ENCODE assay signal across 8 mouse cellular contexts in the genomic region with DNA sequence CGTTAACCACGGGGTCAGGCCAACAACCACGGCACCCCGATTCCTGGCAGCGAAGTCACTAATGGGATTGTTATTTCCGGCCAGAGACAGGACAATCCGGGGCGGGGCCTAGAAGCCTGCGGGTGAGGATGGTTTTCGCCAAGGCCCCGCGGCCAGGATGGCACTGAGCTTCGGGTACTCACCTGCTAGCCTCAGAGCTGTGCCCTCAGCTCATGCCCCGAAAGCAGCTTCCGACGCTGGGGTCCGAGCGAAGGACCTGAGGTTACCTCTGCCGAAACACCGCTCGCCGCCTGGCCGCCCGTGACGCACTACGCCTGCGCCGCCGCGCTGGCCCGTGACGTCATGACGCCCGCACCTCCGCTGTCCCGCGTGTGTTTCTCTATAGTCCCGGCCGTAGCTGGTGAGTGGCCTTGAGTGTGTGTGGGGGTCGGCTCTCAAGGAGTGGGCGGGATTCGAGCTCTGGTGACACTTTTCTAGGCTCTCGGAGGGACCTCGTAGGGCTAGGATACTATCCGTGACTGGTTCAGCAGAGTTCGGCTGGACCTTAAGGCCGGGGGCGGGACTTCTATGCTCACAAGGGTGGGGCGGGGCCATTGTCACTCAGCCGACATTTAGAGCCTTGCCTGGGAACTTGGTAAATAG. TPM values are rescaled to one million over a fixed set of nuclear protein-coding genes. Genes with fewer than 3 reads are reported as not detected.
DNase-seq lines count a peak whose midpoint lies in the region; ATAC-seq lines count a peak whose summit lies in the region.

A gene (plus strand): TSS at position 90 of the 642 bp plus-strand sequence.
A gene (minus strand): TSS at position 474 of the 642 bp plus-strand sequence.

- H3K4me2 ChIP-seq in heart, embryonic 13.5 days, result peak within 1 kb of the TSS; percentile 87
- peak within 1 kb of the TSS; percentile 78 for H3K4me2 ChIP-seq in liver, embryonic 12.5 days
- peak within 1 kb of the TSS; percentile 70 for H3K4me2 ChIP-seq in stomach, embryonic 15.5 days

- H3K4me1 ChIP-seq in brown adipose tissue, adult 24 weeks (ENCODE audit: control insufficient read depth, insufficient read depth, insufficient read length, low read length), result peaks cover 8% of the 10 kb centered on the region; the same call in 1 of the 2 replicates
- H3K4me1 ChIP-seq in heart, embryonic 13.5 days, result peaks cover 39% of the 10 kb centered on the region
- peaks cover 28% of the 10 kb centered on the region for H3K4me1 ChIP-seq in liver, embryonic 12.5 days
- peaks cover 11% of the 10 kb centered on the region for H3K4me1 ChIP-seq in stomach, embryonic 15.5 days

- no peaks in the 10 kb centered on the region for H3K27me3 ChIP-seq in heart, embryonic 13.5 days (replicated peaks)
- no peaks in the 10 kb centered on the region for H3K27me3 ChIP-seq in liver, embryonic 12.5 days (replicated peaks)
- H3K27me3 ChIP-seq in stomach, embryonic 15.5 days (replicated peaks), result no peaks in the 10 kb centered on the region

- H3K4me3 ChIP-seq in brown adipose tissue, adult 24 weeks (ENCODE audit: insufficient read depth, low read depth, low read length), result peak within 1 kb of the TSS; percentile 87
- H3K4me3 ChIP-seq in heart, embryonic 13.5 days, result peak within 1 kb of the TSS; percentile 88
- H3K4me3 ChIP-seq in liver, embryonic 12.5 days, result peak within 1 kb of the TSS; percentile 72
- H3K4me3 ChIP-seq in stomach, embryonic 15.5 days (replicated peaks), result peak within 1 kb of the TSS; percentile 90

- H3K27ac ChIP-seq in brown adipose tissue, adult 24 weeks (replicated peaks; ENCODE audit: low read depth, low read length), result peak within 1 kb of the TSS; percentile 99
- H3K27ac ChIP-seq in heart, embryonic 13.5 days (replicated peaks), result peak within 1 kb of the TSS; percentile 92
- peak within 1 kb of the TSS; percentile 75 for H3K27ac ChIP-seq in liver, embryonic 12.5 days
- peak within 1 kb of the TSS; percentile 92 for H3K27ac ChIP-seq in stomach, embryonic 15.5 days

- under 1% methylated on average over 50 of the region's 50 CpGs for WGBS in heart, embryonic 13.5 days
- WGBS in liver, embryonic 12.5 days (ENCODE audit: insufficient replicate concordance), result under 1% methylated on average over 50 of the region's 50 CpGs
- WGBS in stomach, embryonic 15.5 days, result under 1% methylated on average over 50 of the region's 50 CpGs

- peak within 1 kb of the TSS; percentile 92 for H3K9ac ChIP-seq in heart, embryonic 13.5 days
- peak within 1 kb of the TSS; percentile 77 for H3K9ac ChIP-seq in liver, embryonic 12.5 days
- peak within 1 kb of the TSS; percentile 71 for H3K9ac ChIP-seq in stomach, embryonic 15.5 days

- no peaks in the 10 kb centered on the region for H3K9me3 ChIP-seq in heart, embryonic 13.5 days
- no peaks in the 10 kb centered on the region for H3K9me3 ChIP-seq in liver, embryonic 12.5 days (replicated peaks)
- no peaks in the 10 kb centered on the region for H3K9me3 ChIP-seq in stomach, embryonic 15.5 days

- ATAC-seq in heart, embryonic 13.5 days (ENCODE audit: extremely low read depth, insufficient number of reproducible peaks, low FRiP score, low TSS enrichment), result peak; percentile 90
- peak; percentile 94 for ATAC-seq in liver, embryonic 12.5 days
- peak; percentile 94 for ATAC-seq in stomach, embryonic 15.5 days (ENCODE audit: insufficient read depth, low FRiP score, low read depth)

- peaks cover 38% of the 10 kb centered on the region for H3K36me3 ChIP-seq in heart, embryonic 13.5 days
- peaks cover 34% of the 10 kb centered on the region for H3K36me3 ChIP-seq in liver, embryonic 12.5 days
- peaks cover 18% of the 10 kb centered on the region for H3K36me3 ChIP-seq in stomach, embryonic 15.5 days

- peak; percentile 94 for DNase-seq in CD4-positive, CD25-positive, alpha-beta regulatory T cell, adult 2 months (ENCODE audit: low read depth, low spot score)
- peak; percentile 45 for DNase-seq in fat pad, adult 2 months (ENCODE audit: extremely low read depth, low read depth, low spot score)
- peak; percentile 95 for DNase-seq in kidney, postnatal 10 days
- DNase-seq in natural killer cell, adult 2 months (ENCODE audit: low spot score in 2 of 2), result peak; percentile 90 to 92

RNA-seq across cellular contexts. Expression of the first gene that starts in this region (rescaled TPM):
- polyA plus RNA-seq in brown adipose tissue, adult 24 weeks (2012; ENCODE audit: insufficient read depth, insufficient read length, missing spikeins), result 32.9 and 33.1 TPM in 2 replicates
- 29.8 and 36.0 TPM in 2 replicates for polyA plus RNA-seq in heart, embryonic 13.5 days (2015; fragmentation: Nextera tagmentation; extraction: Ambion mirVana)
- 24.9 and 25.7 TPM in 2 replicates for polyA plus RNA-seq in liver, embryonic 12.5 days (2016; fragmentation: Nextera tagmentation; extraction: Ambion mirVana)
- 27.4 and 30.7 TPM in 2 replicates for polyA plus RNA-seq in stomach, embryonic 15.5 days (2015; fragmentation: Nextera tagmentation; extraction: Ambion mirVana)

RNA-seq across cellular contexts. Expression of the second gene that starts in this region (rescaled TPM):
- polyA plus RNA-seq in brown adipose tissue, adult 24 weeks (2012; ENCODE audit: insufficient read depth, insufficient read length, missing spikeins), result 20.0 and 23.1 TPM in 2 replicates
- 52.0 and 53.9 TPM in 2 replicates for polyA plus RNA-seq in heart, embryonic 13.5 days (2015; fragmentation: Nextera tagmentation; extraction: Ambion mirVana)
- polyA plus RNA-seq in liver, embryonic 12.5 days (2016; fragmentation: Nextera tagmentation; extraction: Ambion mirVana), result 28.2 and 29.9 TPM in 2 replicates
- 54.9 and 60.1 TPM in 2 replicates for polyA plus RNA-seq in stomach, embryonic 15.5 days (2015; fragmentation: Nextera tagmentation; extraction: Ambion mirVana)

Comparison
In these comparisons a context has a peak if more than half of its experiments do, and no peak if none do; other contexts are left out.
1. Peak in every context shown above with its lines: DNase-seq, ATAC-seq, H3K4me3 ChIP-seq and H3K27ac ChIP-seq.
2. DNase-seq: peak in every context shown above with its lines; median percentile 95 in kidney, postnatal 10 days; 94 in CD4-positive, CD25-positive, alpha-beta regulatory T cell, adult 2 months; 91 in natural killer cell, adult 2 months; 45 in fat pad, adult 2 months.